Mouse (Mus musculus): Measurements from ENCODE around the gene Plvap. TPM values are rescaled to one million over a fixed set of nuclear protein-coding genes. Genes with fewer than 3 reads are reported as not detected.

Gene Plvap
- total and polyA plus RNA-seq, 3 experiments: 11.7 to 20.4 TPM; not detected in 1

GRCm38 (mm10) chr8:71497077-71497645, 14.4 kb downstream of the Plvap start:
- H3K79me2 ChIP-seq (ENCODE audit: control insufficient read depth, insufficient read depth, low read length, poor library complexity): no peaks in the 10 kb centered on the region
- H3K4me1 ChIP-seq (ENCODE audit: control insufficient read depth in 1 of 2, insufficient read depth in 2 of 2, low read length in 2 of 2): no peaks in the 10 kb centered on the region
- no peak for DNase-seq (ENCODE audit: low read depth, low spot score)
- TF ChIP-seq CHD2 (IDR thresholded peaks at IDR 0.05; ENCODE audit: low read length) (no peak), RCOR1 (IDR thresholded peaks at IDR 0.05; ENCODE audit: low read depth, low read length) (no peak), SMC3 (IDR thresholded peaks at IDR 0.05; ENCODE audit: low read depth, low read length) (no peak), ETS1 (IDR thresholded peaks at IDR 0.05; ENCODE audit: low read depth, low read length) (no peak), ZC3H11A (IDR thresholded peaks at IDR 0.05; ENCODE audit: low read depth, low read length) (no peak), MEF2A (IDR thresholded peaks at IDR 0.05; ENCODE audit: extremely low read depth, insufficient replicate concordance, low read depth, low read length, poor library complexity, severe bottlenecking) (no peak), ELF1 (IDR thresholded peaks at IDR 0.05; ENCODE audit: low read depth, low read length) (no peak), MAX (IDR thresholded peaks at IDR 0.05; ENCODE audit: low read length) (no peak), MYC (IDR thresholded peaks at IDR 0.05; ENCODE audit: low read depth, low read length) (no peak), SIN3A (IDR thresholded peaks at IDR 0.05; ENCODE audit: low read length) (no peak), NRF1 (IDR thresholded peaks at IDR 0.05; ENCODE audit: insufficient read depth, low read depth, low read length, poor library complexity, severe bottlenecking) (no peak), ZNF384 (IDR thresholded peaks at IDR 0.05; ENCODE audit: low read depth, low read length) (no peak), NELFE (IDR thresholded peaks at IDR 0.05; ENCODE audit: low read depth, low read length) (no peak), KAT2A (conservative IDR thresholded peaks at IDR 0.05; ENCODE audit: low read depth, low read length) (no peak), USF2 (IDR thresholded peaks at IDR 0.05; ENCODE audit: borderline replicate concordance in 1 of 2, insufficient read depth in 1 of 2, low read depth in 1 of 2, low read length in 2 of 2) (no peak), UBTF (IDR thresholded peaks at IDR 0.05; ENCODE audit: borderline replicate concordance, insufficient read depth, low read depth, low read length) (no peak), POLR2AphosphoS5 (IDR thresholded peaks at IDR 0.05; ENCODE audit: borderline replicate concordance, low read depth, low read length) (no peak), HCFC1 (IDR thresholded peaks at IDR 0.05; ENCODE audit: low read depth, low read length) (no peak), TAL1 (IDR thresholded peaks at IDR 0.05; ENCODE audit: low read length) (no peak)
- no peak overlapping the region for H3K27ac ChIP-seq (ENCODE audit: control insufficient read depth, low read depth, low read length)
- H3K36me3 ChIP-seq (ENCODE audit: control insufficient read depth in 1 of 2, insufficient read depth in 2 of 2, low read length in 2 of 2): peaks cover 0 to 4% of the 10 kb centered on the region in 2 experiments; a peak in 2 of 4 replicates
- no peaks in the 10 kb centered on the region for H3K27me3 ChIP-seq (ENCODE audit: control insufficient read depth in 1 of 2, insufficient read depth in 2 of 2, low read length in 2 of 2)
- no peak overlapping the region for H3K4me3 ChIP-seq (ENCODE audit: control insufficient read depth in 1 of 2, insufficient read depth in 1 of 2, low read depth in 2 of 2, low read length in 2 of 2)
- no peaks in the 10 kb centered on the region for H3K9me3 ChIP-seq (replicated peaks; ENCODE audit: insufficient read depth, low read length)
- no peak overlapping the region for H3K9ac ChIP-seq (ENCODE audit: control insufficient read depth, low read depth, low read length, poor library complexity, severe bottlenecking)

GRCm38 (mm10) chr8:71496481-71496880, 15.1 kb downstream of the Plvap start:
- no peak for DNase-seq (ENCODE audit: low read depth, low spot score)
- no peaks in the 10 kb centered on the region for H3K9me3 ChIP-seq (replicated peaks; ENCODE audit: insufficient read depth, low read length)
- H3K79me2 ChIP-seq (ENCODE audit: control insufficient read depth, insufficient read depth, low read length, poor library complexity): no peaks in the 10 kb centered on the region
- H3K9ac ChIP-seq (ENCODE audit: control insufficient read depth, low read depth, low read length, poor library complexity, severe bottlenecking): no peak overlapping the region
- no peak for TF ChIP-seq BHLHE40 (IDR thresholded peaks at IDR 0.05; ENCODE audit: borderline replicate concordance, low read depth, low read length)
- no peak for TF ChIP-seq CTCF (IDR thresholded peaks at IDR 0.05 in 2 of 3, conservative IDR thresholded peaks at IDR 0.05 in 1 of 3; ENCODE audit: control insufficient read depth in 1 of 3, insufficient read depth in 1 of 3, low read depth in 2 of 3, low read length in 3 of 3, poor library complexity in 1 of 3, severe bottlenecking in 1 of 3)
- no peak for TF ChIP-seq POLR2AphosphoS2 (IDR thresholded peaks at IDR 0.05; ENCODE audit: low read length)
- TF ChIP-seq ELF1 (IDR thresholded peaks at IDR 0.05; ENCODE audit: low read depth, low read length): no peak
- TF ChIP-seq SMC3 (IDR thresholded peaks at IDR 0.05; ENCODE audit: low read depth, low read length): no peak
- TF ChIP-seq MAFK (IDR thresholded peaks at IDR 0.05; ENCODE audit: borderline replicate concordance, low read depth, low read length): no peak
- TF ChIP-seq KAT2A (conservative IDR thresholded peaks at IDR 0.05; ENCODE audit: low read depth, low read length): no peak
- no peak for TF ChIP-seq MEF2A (IDR thresholded peaks at IDR 0.05; ENCODE audit: extremely low read depth, insufficient replicate concordance, low read depth, low read length, poor library complexity, severe bottlenecking)
- peaks cover 0 to 4% of the 10 kb centered on the region in 2 experiments; a peak in 2 of 4 replicates for H3K36me3 ChIP-seq (ENCODE audit: control insufficient read depth in 1 of 2, insufficient read depth in 2 of 2, low read length in 2 of 2)
- H3K27ac ChIP-seq (ENCODE audit: control insufficient read depth, low read depth, low read length): no peak overlapping the region
- no peak overlapping the region for H3K4me3 ChIP-seq (ENCODE audit: control insufficient read depth in 1 of 2, insufficient read depth in 1 of 2, low read depth in 2 of 2, low read length in 2 of 2)
- H3K4me1 ChIP-seq (ENCODE audit: control insufficient read depth in 1 of 2, insufficient read depth in 2 of 2, low read length in 2 of 2): no peaks in the 10 kb centered on the region
- no peaks in the 10 kb centered on the region for H3K27me3 ChIP-seq (ENCODE audit: control insufficient read depth in 1 of 2, insufficient read depth in 2 of 2, low read length in 2 of 2)

All from MEL (cell line).